ENCODE assay signal across 17 mouse cellular contexts in genomic region chr1:91215264-91215663, GRCm38 (mm10). TPM values are rescaled to one million over a fixed set of nuclear protein-coding genes. Genes with fewer than 3 reads are reported as not detected.
DNase-seq lines count a peak whose midpoint lies in the region; ATAC-seq and TF ChIP-seq lines count a peak whose summit lies in the region.
"Had no signal": no experiment of that assay in that cellular context is flagged by ENCODE, and none has a peak within 500 bp of the region (broad histone marks: within the 10 kb centered on the region; RNA-seq: fewer than 3 reads in every experiment).

No protein-coding gene starts in this region.

- H3K4me3 ChIP-seq in gastrocnemius, adult 2 months = no peak overlapping the region
- H3K4me3 ChIP-seq in heart, embryonic 12.5 days = no peak overlapping the region
- no peak overlapping the region for H3K4me3 ChIP-seq in heart, embryonic 16.5 days (ENCODE audit: low read length)
- H3K4me3 ChIP-seq in embryonic fibroblast, embryonic 13.5 days (ENCODE audit: insufficient read depth, low read length) = no peak overlapping the region
- H3K4me3 ChIP-seq: embryonic facial prominence, embryonic 13.5 days; erythroblast, embryonic 14.5 days; forebrain, embryonic 10.5 days; hindbrain, embryonic 10.5 days; intestine, embryonic 15.5 days had no signal

- WGBS in heart, embryonic 12.5 days = 81% methylated on average over 1 of the region's 1 CpGs
- 66% methylated on average over 1 of the region's 1 CpGs for WGBS in heart, embryonic 16.5 days

- no peak overlapping the region for H3K9ac ChIP-seq in heart, embryonic 12.5 days
- no peak overlapping the region for H3K9ac ChIP-seq in heart, embryonic 16.5 days (ENCODE audit: low read length)
- H3K9ac ChIP-seq: embryonic facial prominence, embryonic 13.5 days; hindbrain, embryonic 14.5 days; intestine, embryonic 15.5 days had no signal

- peak overlapping the region; percentile 90 for H3K27ac ChIP-seq in gastrocnemius, adult 2 months
- peak overlapping the region; percentile 67 for H3K27ac ChIP-seq in heart, embryonic 12.5 days (ENCODE audit: poor library complexity, severe bottlenecking)
- H3K27ac ChIP-seq in heart, embryonic 16.5 days (ENCODE audit: low read length) = peak overlapping the region; percentile 98
- peak overlapping the region; percentile 97 for H3K27ac ChIP-seq in embryonic fibroblast, embryonic 13.5 days (ENCODE audit: insufficient read depth, low read length)
- H3K27ac ChIP-seq: forebrain, embryonic 10.5 days; hindbrain, embryonic 10.5 days; hindbrain, embryonic 14.5 days; intestine, embryonic 15.5 days had no signal

- no peak overlapping the region for H3K4me2 ChIP-seq in heart, embryonic 12.5 days
- no peak overlapping the region for H3K4me2 ChIP-seq in heart, embryonic 16.5 days (ENCODE audit: low read depth, low read length)
- H3K4me2 ChIP-seq: embryonic facial prominence, embryonic 13.5 days; hindbrain, embryonic 14.5 days; intestine, embryonic 15.5 days had no signal

- H3K9me3 ChIP-seq in heart, embryonic 12.5 days (replicated peaks) = no peaks in the 10 kb centered on the region
- no peaks in the 10 kb centered on the region for H3K9me3 ChIP-seq in heart, embryonic 16.5 days (replicated peaks; ENCODE audit: control insufficient read depth, low read length)
- H3K9me3 ChIP-seq: embryonic facial prominence, embryonic 13.5 days; forebrain, embryonic 10.5 days; hindbrain, embryonic 10.5 days; intestine, embryonic 15.5 days had no signal

- intact Hi-C loops in gastrocnemius, adult 2 months (cut with DNase I) = no loop called here
- intact Hi-C loops in heart, postnatal 36 days (cut with DNase I) = no loop called here

- no peak for ATAC-seq in heart, embryonic 12.5 days (ENCODE audit: insufficient number of reproducible peaks, low FRiP score)
- no peak for ATAC-seq in heart, embryonic 16.5 days (replicated peaks; ENCODE audit: extremely low read depth, insufficient read depth, low FRiP score)
- ATAC-seq: forebrain, embryonic 14.5 days; intestine, embryonic 15.5 days had no signal

- TF ChIP-seq POLR2A in embryonic fibroblast, embryonic 13.5 days (IDR thresholded peaks at IDR 0.05; ENCODE audit: low read depth, low read length) = no peak

- no peaks in the 10 kb centered on the region for H3K36me3 ChIP-seq in heart, embryonic 12.5 days
- no peaks in the 10 kb centered on the region for H3K36me3 ChIP-seq in heart, embryonic 16.5 days (ENCODE audit: control insufficient read depth, insufficient read depth)
- H3K36me3 ChIP-seq: embryonic facial prominence, embryonic 13.5 days; forebrain, embryonic 10.5 days; hindbrain, embryonic 10.5 days; intestine, embryonic 15.5 days had no signal

- H3K27me3 ChIP-seq in heart, embryonic 12.5 days (replicated peaks) = no peaks in the 10 kb centered on the region
- H3K27me3 ChIP-seq in heart, embryonic 16.5 days (ENCODE audit: control insufficient read depth, insufficient read depth, low read length) = no peaks in the 10 kb centered on the region
- H3K27me3 ChIP-seq: embryonic facial prominence, embryonic 13.5 days; intestine, embryonic 15.5 days had no signal

- no peak for DNase-seq in gastrocnemius, adult 2 months
- no peak for DNase-seq in gastrocnemius, adult 8-10 months (ENCODE audit: low spot score in 2 of 2)
- DNase-seq in heart, postnatal 36 days = no peak
- no peak for DNase-seq in heart, adult 18-20 months
- DNase-seq: adrenal gland, postnatal 14 days; gastrocnemius, postnatal 10 days; kidney, adult 18-20 months had no signal

- peaks cover 66% of the 10 kb centered on the region for H3K4me1 ChIP-seq in heart, embryonic 12.5 days (replicated peaks)
- H3K4me1 ChIP-seq in heart, embryonic 16.5 days (ENCODE audit: control insufficient read depth, insufficient read depth, low read length) = peaks cover 71% of the 10 kb centered on the region
- peaks cover 11% of the 10 kb centered on the region for H3K4me1 ChIP-seq in embryonic fibroblast, embryonic 13.5 days (ENCODE audit: control insufficient read depth, insufficient read depth, low read length)

- TF ChIP-seq CTCF in gastrocnemius, adult 2 months (IDR thresholded peaks at IDR 0.05) = no peak
- no peak for TF ChIP-seq CTCF in embryonic fibroblast, embryonic 13.5 days (IDR thresholded peaks at IDR 0.05; ENCODE audit: borderline replicate concordance, insufficient read depth, low read length)

RNA-seq across cellular contexts. Expression of gene Ube2f, which starts 34.8 kb away (rescaled TPM):
- 10 to 100 TPM; 52.1 to 61.6 TPM for total RNA-seq in gastrocnemius, adult 2 months (2021)
- 10 to 100 TPM; 49.2 to 54.3 (median 50.0) TPM for total RNA-seq in gastrocnemius, adult 8-10 months (2022)
- polyA plus RNA-seq in heart, embryonic 12.5 days (2016; fragmentation: Nextera tagmentation; extraction: Ambion mirVana) = 65.2 and 66.5 TPM in 2 replicates
- 10 to 100 TPM; 45.1 to 50.0 TPM for total RNA-seq in heart, postnatal 36 days (2021)
- polyA plus RNA-seq in heart, embryonic 16.5 days (2015; fragmentation: Nextera tagmentation; extraction: Ambion mirVana) = 68.9 and 71.7 TPM in 2 replicates
- total RNA-seq in heart, adult 18-20 months (2021) = 10 to 100 TPM; 42.9 to 53.6 TPM
- polyA plus RNA-seq in embryonic fibroblast, embryonic 13.5 days (2011; ENCODE audit: insufficient read length, low read depth, missing spikeins) = 59.0 and 71.7 TPM in 2 replicates

RNA-seq across cellular contexts. Expression of gene Ramp1, which starts 35.6 kb away (rescaled TPM):
- total RNA-seq in gastrocnemius, adult 2 months (2021) = 10 to 100 TPM; 19.0 to 29.3 TPM
- 10 to 100 TPM; 10.7 to 19.5 (median 15.8) TPM for total RNA-seq in gastrocnemius, adult 8-10 months (2022)
- polyA plus RNA-seq in heart, embryonic 12.5 days (2016; fragmentation: Nextera tagmentation; extraction: Ambion mirVana) = 20.2 and 20.9 TPM in 2 replicates
- total RNA-seq in heart, postnatal 36 days (2021) = 10 to 100 TPM in 1 of 2 experiments, 1 to 10 TPM in 1; 6.4 to 11.0 TPM
- 59.3 and 61.0 TPM in 2 replicates for polyA plus RNA-seq in heart, embryonic 16.5 days (2015; fragmentation: Nextera tagmentation; extraction: Ambion mirVana)
- total RNA-seq in heart, adult 18-20 months (2021) = 1 to 10 TPM; 7.3 to 7.8 TPM
- polyA plus RNA-seq in embryonic fibroblast, embryonic 13.5 days (2011; ENCODE audit: insufficient read length, low read depth, missing spikeins) = 5.7 and 7.6 TPM in 2 replicates
